Mouse (Mus musculus): ENCODE measurements around the gene Cep250.
"Not testable (repeated sequence)": the region's sequence is repeated elsewhere in the genome, so short reads cannot be mapped to it uniquely, and the experiment has no call there.

The Cep250 gene

GRCm38 (mm10) chr2:155956134-155957059 is at the start of gene Cep250:
Gene Cep250 (plus strand): TSS chr2:155956458.
- DNase-seq, result peak; percentile 88

- DNase-seq, result no peak
Observed at GRCm38 (mm10) chr2:155914684-155915083, 41.6 kb upstream of the Cep250 start.

GRCm38 (mm10) chr2:155923143-155923542 is 33.1 kb upstream of the Cep250 start:
- no peak for DNase-seq

GRCm38 (mm10) chr2:155925213-155925612 is 31.0 kb upstream of the Cep250 start:
- DNase-seq, result not testable (repeated sequence)

- DNase-seq, result no peak
Observed at GRCm38 (mm10) chr2:155928711-155929345, 27.4 kb upstream of the Cep250 start.

GRCm38 (mm10) chr2:155929531-155930442 is 26.5 kb upstream of the Cep250 start, which contains the start of gene Uqcc1:
Gene Uqcc1 (minus strand): TSS chr2:155930310.
- DNase-seq, result peak; percentile 92

GRCm38 (mm10) chr2:155939897-155940529 is 16.2 kb upstream of the Cep250 start:
- no peak for DNase-seq

GRCm38 (mm10) chr2:155940681-155941080 is 15.6 kb upstream of the Cep250 start, which contains the start of gene Gm15557:
Gene Gm15557 (plus strand): TSS chr2:155940728.
- DNase-seq, result no peak

- DNase-seq, result no peak
Observed at GRCm38 (mm10) chr2:155941697-155942442, 14.4 kb upstream of the Cep250 start.

- DNase-seq, result no peak
Observed at GRCm38 (mm10) chr2:155943463-155943862, 12.8 kb upstream of the Cep250 start.

GRCm38 (mm10) chr2:155944685-155945084 is 11.6 kb upstream of the Cep250 start:
- no peak for DNase-seq

GRCm38 (mm10) chr2:155945124-155945523 is 11.1 kb upstream of the Cep250 start, which contains the start of gene Gdf5:
Gene Gdf5 (minus strand): TSS chr2:155945367.
- DNase-seq, result no peak

GRCm38 (mm10) chr2:155945580-155945979 is 10.7 kb upstream of the Cep250 start:
- DNase-seq, result no peak

GRCm38 (mm10) chr2:155946069-155946468 is 10.2 kb upstream of the Cep250 start:
- peak; percentile 70 for DNase-seq

- DNase-seq, result no peak
Observed at GRCm38 (mm10) chr2:155946499-155946898, 9.8 kb upstream of the Cep250 start.

- no peak for DNase-seq
Observed at GRCm38 (mm10) chr2:155947390-155948002, 8.8 kb upstream of the Cep250 start.

- no peak for DNase-seq
Observed at GRCm38 (mm10) chr2:155949362-155949761, 6.9 kb upstream of the Cep250 start.

- peak; percentile 60 for DNase-seq
Observed at GRCm38 (mm10) chr2:155952006-155952405, 4.3 kb upstream of the Cep250 start.

- no peak for DNase-seq
Observed at GRCm38 (mm10) chr2:155959981-155960380, 3.7 kb downstream of the Cep250 start.

- no peak for DNase-seq
Observed at GRCm38 (mm10) chr2:155961862-155962261, 5.6 kb downstream of the Cep250 start.

- DNase-seq, result peak; percentile 18
Observed at GRCm38 (mm10) chr2:155962991-155963390, 6.7 kb downstream of the Cep250 start.

Data from thymus, postnatal 25 days (tissue).